Mouse (Mus musculus) MEL (cell line): ENCODE data around the gene Psd4. TPM values are rescaled to one million over a fixed set of nuclear protein-coding genes. Genes with fewer than 3 reads are reported as not detected.

Experiments
- DNase-seq: peaks from one replicate; pipeline ENCODE4 v3.0.0; 2011; ENCODE audit warnings: low read depth, low spot score
- H3K27ac ChIP-seq: 2 replicates; pipeline ENCODE4 v1.5.1; 2012; ENCODE audit warnings: low read depth, mild to moderate bottlenecking, control low read depth, low read length, moderate library complexity; ENCODE audit not compliant: control insufficient read depth
- H3K27me3 ChIP-seq, 2 experiments: fragments of 150-350 bp in 1 of 2; sonication (generic) in 1 of 2; 2 replicates each; pipeline ENCODE4 v1.6.1; 2012; ENCODE audit warnings: low read length in 2 of 2, mild to moderate bottlenecking in 2 of 2, improper control_type of control experiment in 1 of 2, moderate library complexity in 1 of 2; ENCODE audit not compliant: insufficient read depth in 2 of 2, control insufficient read depth in 1 of 2
- H3K36me3 ChIP-seq, 2 experiments: 2 replicates each; pipeline ENCODE4 v1.6.1; 2012 to 2014; ENCODE audit warnings: low read length in 2 of 2, improper control_type of control experiment in 1 of 2, inconsistent platforms in 1 of 2, mild to moderate bottlenecking in 1 of 2; ENCODE audit not compliant: insufficient read depth in 2 of 2, control insufficient read depth in 1 of 2
- H3K4me1 ChIP-seq, 2 experiments: fragments of 150-350 bp in 1 of 2; sonication (generic) in 1 of 2; 2 replicates each; pipeline ENCODE4 v1.6.1; 2012; ENCODE audit warnings: low read length in 2 of 2, improper control_type of control experiment in 1 of 2, mild to moderate bottlenecking in 1 of 2; ENCODE audit not compliant: insufficient read depth in 2 of 2, control insufficient read depth in 1 of 2
- H3K4me3 ChIP-seq, 2 experiments: fragments of 150-350 bp in 1 of 2; sonication (generic) in 1 of 2; 2 replicates each; pipeline ENCODE4 v1.5.1; 2012; ENCODE audit warnings: low read depth in 2 of 2, low read length in 2 of 2, mild to moderate bottlenecking in 2 of 2, moderate library complexity in 2 of 2, control low read depth in 1 of 2, improper control_type of control experiment in 1 of 2; ENCODE audit not compliant: control insufficient read depth in 1 of 2, insufficient read depth in 1 of 2
- H3K79me2 ChIP-seq: 2 replicates; pipeline ENCODE4 v1.6.1; 2012; ENCODE audit warnings: mild to moderate bottlenecking, low read length, moderate library complexity; ENCODE audit not compliant: control insufficient read depth, poor library complexity, insufficient read depth
- H3K9ac ChIP-seq: 2 replicates; pipeline ENCODE4 v1.6.1; 2012; ENCODE audit warnings: low read depth, mild to moderate bottlenecking, control low read depth, low read length, moderate library complexity; ENCODE audit not compliant: control insufficient read depth, poor library complexity, severe bottlenecking
- H3K9me3 ChIP-seq: fragments of 150-350 bp; sonication (generic); replicated peaks from 2 replicates; pipeline ENCODE4 v1.6.1; 2012; ENCODE audit warnings: mild to moderate bottlenecking, low read length, improper control_type of control experiment, moderate library complexity; ENCODE audit not compliant: insufficient read depth
- BHLHE40 ChIP-seq: IDR thresholded peaks from 2 replicates; pipeline ENCODE4 v1.6.1; 2012; ENCODE audit warnings: low read depth, mild to moderate bottlenecking, inconsistent platforms, low read length, improper control_type of control experiment, borderline replicate concordance
- CHD2 ChIP-seq: IDR thresholded peaks from 2 replicates; pipeline ENCODE4 v1.6.1; 2011; ENCODE audit warnings: low read length, improper control_type of control experiment
- CTCF ChIP-seq, 3 experiments: IDR thresholded peaks in 2 of 3; conservative IDR thresholded peaks in 1 of 3; 2 replicates each; pipeline ENCODE4 v1.5.1; 2011 to 2012; ENCODE audit warnings: low read length in 3 of 3, low read depth in 2 of 3, mild to moderate bottlenecking in 2 of 3, improper control_type of control experiment in 1 of 3, inconsistent platforms in 1 of 3, mixed read lengths in 1 of 3, moderate library complexity in 1 of 3; ENCODE audit not compliant: control insufficient read depth in 1 of 3, insufficient read depth in 1 of 3, poor library complexity in 1 of 3, severe bottlenecking in 1 of 3
- E2F4 ChIP-seq: IDR thresholded peaks from 2 replicates; pipeline ENCODE4 v1.6.1; 2011; ENCODE audit warnings: low read depth, low read length, improper control_type of control experiment, borderline replicate concordance
- ELF1 ChIP-seq: IDR thresholded peaks from 2 replicates; pipeline ENCODE4 v1.6.1; 2014; ENCODE audit warnings: low read depth, mild to moderate bottlenecking, inconsistent platforms, low read length, improper control_type of control experiment, moderate library complexity
- EP300 ChIP-seq, 2 experiments: IDR thresholded peaks; 2 replicates each; pipeline ENCODE4 v1.6.1; 2011; ENCODE audit warnings: improper control_type of control experiment in 2 of 2, low read length in 2 of 2, low read depth in 1 of 2, mild to moderate bottlenecking in 1 of 2
- HCFC1 ChIP-seq: IDR thresholded peaks from 2 replicates; pipeline ENCODE4 v1.6.1; 2012; ENCODE audit warnings: low read depth, mild to moderate bottlenecking, inconsistent platforms, low read length, improper control_type of control experiment, moderate library complexity
- JUND ChIP-seq: IDR thresholded peaks from 2 replicates; pipeline ENCODE4 v1.6.1; 2011; ENCODE audit warnings: low read depth, mild to moderate bottlenecking, improper control_type of control experiment, low read length
- MAX ChIP-seq: IDR thresholded peaks from 2 replicates; pipeline ENCODE4 v1.6.1; 2011; ENCODE audit warnings: low read length, improper control_type of control experiment
- MAZ ChIP-seq: IDR thresholded peaks from 2 replicates; pipeline ENCODE4 v1.6.1; 2012; ENCODE audit warnings: low read depth, mild to moderate bottlenecking, inconsistent platforms, low read length, improper control_type of control experiment
- MEF2A ChIP-seq: IDR thresholded peaks from 2 replicates; pipeline ENCODE4 v1.6.1; 2014; ENCODE audit warnings: low read depth, mild to moderate bottlenecking, inconsistent platforms, low read length, improper control_type of control experiment; ENCODE audit not compliant: poor library complexity, insufficient replicate concordance, severe bottlenecking; ENCODE audit errors: extremely low read depth
- MXI1 ChIP-seq: IDR thresholded peaks from 2 replicates; pipeline ENCODE4 v1.6.1; 2011; ENCODE audit warnings: mild to moderate bottlenecking, low read depth, low read length, improper control_type of control experiment
- RAD21 ChIP-seq: IDR thresholded peaks from 2 replicates; pipeline ENCODE4 v1.6.1; 2011; ENCODE audit warnings: mild to moderate bottlenecking, low read depth, low read length, improper control_type of control experiment
- SIN3A ChIP-seq: IDR thresholded peaks from 2 replicates; pipeline ENCODE4 v1.6.1; 2012; ENCODE audit warnings: low read length, improper control_type of control experiment, inconsistent platforms
- SMC3 ChIP-seq: IDR thresholded peaks from 2 replicates; pipeline ENCODE4 v1.6.1; 2011; ENCODE audit warnings: low read depth, low read length, improper control_type of control experiment
- TBP ChIP-seq: IDR thresholded peaks from 2 replicates; pipeline ENCODE4 v1.8.0; 2011; ENCODE audit warnings: low read depth, low read length, improper control_type of control experiment
- USF1 ChIP-seq: IDR thresholded peaks from 2 replicates; pipeline ENCODE4 v1.6.1; 2014; ENCODE audit warnings: low read depth, mild to moderate bottlenecking, inconsistent platforms, low read length, improper control_type of control experiment, moderate library complexity
- ZKSCAN1 ChIP-seq: IDR thresholded peaks from 2 replicates; pipeline ENCODE4 v1.6.1; 2012; ENCODE audit warnings: low read depth, mild to moderate bottlenecking, inconsistent platforms, low read length, improper control_type of control experiment, moderate library complexity
- polyA plus RNA-seq, 2 experiments: library from polyadenylated mRNA; stranded (reverse) in 1 of 2; unstranded in 1 of 2; fragments of >175 nt in 1 of 2; fragments of >200 nt in 1 of 2; gene quantifications; 2 replicates each; pipeline versions ENCODE4 v1.2.1 to v1.2.4; 2012; ENCODE audit warnings: low replicate concordance in 2 of 2, low read depth in 1 of 2; ENCODE audit not compliant: insufficient read length in 2 of 2, insufficient read depth in 1 of 2, missing spikeins in 1 of 2
- total RNA-seq: library from RNA; depleted of rRNA; stranded (reverse); fragments of 300-350 nt; gene quantifications from 2 replicates; pipeline ENCODE4 v1.2.3, GENCODE M21; 2012

Psd4 gene
- total and polyA plus RNA-seq, 3 experiments = 0.11 TPM; not detected in 2

DNA sequence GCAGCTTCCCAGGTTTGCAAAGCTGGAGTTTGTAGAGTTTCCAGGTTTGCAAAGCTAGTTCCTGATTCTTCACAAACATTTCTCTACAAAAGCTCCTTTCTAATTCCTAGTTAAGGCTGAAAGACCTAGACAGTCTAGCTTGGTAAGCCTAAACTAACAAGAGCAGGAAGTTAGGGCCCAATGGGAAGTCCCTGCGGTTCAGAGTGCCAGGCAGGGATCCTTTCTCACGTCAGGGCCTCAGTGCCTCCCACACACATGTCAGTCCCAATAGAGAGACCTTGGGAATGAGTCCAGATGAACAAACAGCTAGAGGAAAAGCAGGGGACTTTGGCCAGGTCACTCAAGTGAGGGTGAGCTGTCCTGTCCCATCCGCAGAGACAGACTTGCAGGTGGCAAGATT is 32.0 kb upstream of the Psd4 start:
- Histone ChIP-seq H3K79me2 (no peaks in the 10 kb centered on the region), H3K36me3 (no peaks in the 10 kb centered on the region), H3K4me1 (no peaks in the 10 kb centered on the region), H3K9me3 (no peaks in the 10 kb centered on the region), H3K9ac (no peak overlapping the region), H3K4me3 (no peak overlapping the region), H3K27me3 (no peaks in the 10 kb centered on the region), H3K27ac (no peak overlapping the region)
- no peak for DNase-seq
- TF ChIP-seq SMC3 = no peak
- TF ChIP-seq MEF2A = no peak
- TF ChIP-seq HCFC1 = no peak
- no peak for TF ChIP-seq ZKSCAN1
- no peak for TF ChIP-seq CHD2
- TF ChIP-seq SIN3A = no peak
- TF ChIP-seq RAD21 = no peak
- no peak for TF ChIP-seq TBP
- no peak for TF ChIP-seq MXI1
- TF ChIP-seq ELF1 = no peak
- TF ChIP-seq USF1 = no peak
- TF ChIP-seq MAX = no peak
- TF ChIP-seq EP300 (IDR thresholded peaks at IDR 0.05; ENCODE audit: low read depth in 1 of 2, low read length in 2 of 2) = no peak
- no peak for TF ChIP-seq E2F4
- TF ChIP-seq, all 39 proteins: peak for 0

GRCm38 (mm10) chr2:24336545-24336944 is 30.8 kb upstream of the Psd4 start, which contains the start of gene Il1rn:
Gene Il1rn (plus strand): TSS chr2:24336853.
- Histone ChIP-seq H3K36me3 (no peaks in the 10 kb centered on the region), H3K79me2 (no peaks in the 10 kb centered on the region), H3K27me3 (no peaks in the 10 kb centered on the region), H3K4me3 (no peak within 1 kb of the TSS), H3K27ac (no peak within 1 kb of the TSS), H3K9ac (no peak within 1 kb of the TSS)
- no peak for DNase-seq
- TF ChIP-seq MAZ (no peak), BHLHE40 (no peak), JUND (no peak), CTCF (IDR thresholded peaks at IDR 0.05 in 2 of 3, conservative IDR thresholded peaks at IDR 0.05 in 1 of 3; ENCODE audit: control insufficient read depth in 1 of 3, insufficient read depth in 1 of 3, low read depth in 2 of 3, low read length in 3 of 3, poor library complexity in 1 of 3, severe bottlenecking in 1 of 3) (no peak), USF1 (no peak)
- TF ChIP-seq, all 39 proteins: peak for 0
- Histone ChIP-seq H3K4me1 (no peaks in the 10 kb centered on the region), H3K9me3 (no peaks in the 10 kb centered on the region)
